In the genomic region with DNA sequence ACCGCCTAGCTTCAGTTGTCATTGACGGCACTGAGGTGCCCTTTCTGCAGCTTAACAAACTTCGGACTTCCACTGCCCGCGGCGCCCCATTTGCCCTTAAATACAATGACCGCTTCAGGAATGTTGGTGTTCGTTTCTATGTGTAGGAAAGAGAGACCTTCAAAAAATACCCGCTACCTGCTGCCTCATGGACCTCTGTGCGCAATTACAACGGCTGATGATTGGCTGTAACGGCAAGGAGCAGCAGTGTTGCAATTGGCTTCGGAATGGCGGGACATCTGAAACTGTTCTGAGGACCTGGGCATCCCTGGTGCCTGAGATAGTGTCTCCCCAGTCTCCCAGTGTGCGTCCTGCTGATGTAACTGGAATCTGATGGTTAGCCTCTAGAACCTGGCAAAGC, we compare ENCODE assay signal across 8 mouse cellular contexts. TPM values are rescaled to one million over a fixed set of nuclear protein-coding genes. Genes with fewer than 3 reads are reported as not detected.
DNase-seq lines count a peak whose midpoint lies in the region; ATAC-seq and TF ChIP-seq lines count a peak whose summit lies in the region.

No protein-coding gene starts in this region.

- no peak for TF ChIP-seq CTCF in bone marrow macrophage, adult 2 months (IDR thresholded peaks at IDR 0.05; ENCODE audit: low read depth, low read length)

- no peaks in the 10 kb centered on the region for H3K9me3 ChIP-seq in forebrain, embryonic 15.5 days
- H3K9me3 ChIP-seq in intestine, embryonic 16.5 days (ENCODE audit: control insufficient read depth, low read length), result no peaks in the 10 kb centered on the region
- H3K9me3 ChIP-seq in limb, embryonic 13.5 days, result no peaks in the 10 kb centered on the region
- no peaks in the 10 kb centered on the region for H3K9me3 ChIP-seq in midbrain, embryonic 14.5 days (ENCODE audit: control insufficient read depth, low read length)

- TF ChIP-seq POLR2A in bone marrow macrophage, adult 2 months (IDR thresholded peaks at IDR 0.05; ENCODE audit: borderline replicate concordance, low read depth, low read length), result no peak

- peaks cover 12% of the 10 kb centered on the region for H3K27me3 ChIP-seq in forebrain, embryonic 15.5 days
- peaks cover 8% of the 10 kb centered on the region; the same call in 1 of the 2 replicates for H3K27me3 ChIP-seq in intestine, embryonic 16.5 days (replicated peaks; ENCODE audit: control insufficient read depth, insufficient read depth, low read length)
- H3K27me3 ChIP-seq in limb, embryonic 13.5 days, result peaks cover 18% of the 10 kb centered on the region
- H3K27me3 ChIP-seq in midbrain, embryonic 14.5 days (ENCODE audit: control insufficient read depth, insufficient read depth, low read length), result 0 out of 2 replicates have a peak, but pooled peaks cover 3% of the 10 kb centered on the region

- ATAC-seq in forebrain, embryonic 15.5 days (replicated peaks), result peak; percentile 67
- peak; percentile 25; the same call in 1 of the 2 replicates for ATAC-seq in intestine, embryonic 16.5 days
- ATAC-seq in limb, embryonic 13.5 days (ENCODE audit: low FRiP score, low read depth), result peak; percentile 42; the same call in 1 of the 2 replicates
- ATAC-seq in midbrain, embryonic 14.5 days (ENCODE audit: low FRiP score, low TSS enrichment), result peak; percentile 77

- 1% methylated on average over 15 of the region's 15 CpGs for WGBS in forebrain, embryonic 15.5 days
- WGBS in intestine, embryonic 16.5 days, result 3% methylated on average over 15 of the region's 15 CpGs
- under 1% methylated on average over 15 of the region's 15 CpGs for WGBS in limb, embryonic 13.5 days
- 1% methylated on average over 15 of the region's 15 CpGs for WGBS in midbrain, embryonic 14.5 days

- no peaks in the 10 kb centered on the region for H3K36me3 ChIP-seq in forebrain, embryonic 15.5 days
- H3K36me3 ChIP-seq in intestine, embryonic 16.5 days (ENCODE audit: control insufficient read depth, insufficient read depth, low read length), result no peaks in the 10 kb centered on the region
- peaks cover 18% of the 10 kb centered on the region for H3K36me3 ChIP-seq in limb, embryonic 13.5 days
- H3K36me3 ChIP-seq in midbrain, embryonic 14.5 days (ENCODE audit: control insufficient read depth, insufficient read depth, low read length), result peaks cover 18% of the 10 kb centered on the region

- 0 out of 2 replicates have a peak, but pooled peaks cover 4% of the 10 kb centered on the region for H3K4me1 ChIP-seq in bone marrow macrophage, adult 2 months (ENCODE audit: control insufficient read depth, insufficient read depth, low read length)
- H3K4me1 ChIP-seq in forebrain, embryonic 15.5 days, result peaks cover 16% of the 10 kb centered on the region
- peaks cover 11% of the 10 kb centered on the region; the same call in 1 of the 2 replicates for H3K4me1 ChIP-seq in intestine, embryonic 16.5 days (ENCODE audit: control insufficient read depth, insufficient read depth, low read length)
- peaks cover 15% of the 10 kb centered on the region for H3K4me1 ChIP-seq in limb, embryonic 13.5 days
- H3K4me1 ChIP-seq in midbrain, embryonic 14.5 days (ENCODE audit: control insufficient read depth, insufficient read depth, low read length), result peaks cover 6% of the 10 kb centered on the region

- peak overlapping the region; percentile 82 for H3K4me3 ChIP-seq in bone marrow macrophage, adult 2 months (ENCODE audit: insufficient read depth, low read length)
- peak overlapping the region; percentile 74 for H3K4me3 ChIP-seq in forebrain, embryonic 15.5 days
- peak overlapping the region; percentile 81 for H3K4me3 ChIP-seq in intestine, embryonic 16.5 days (ENCODE audit: low read length)
- H3K4me3 ChIP-seq in limb, embryonic 13.5 days, result peak overlapping the region; percentile 75
- peak overlapping the region; percentile 83 for H3K4me3 ChIP-seq in midbrain, embryonic 14.5 days (replicated peaks; ENCODE audit: low read depth, low read length)

- peak overlapping the region; percentile 98 for H3K4me2 ChIP-seq in forebrain, embryonic 15.5 days (replicated peaks)
- peak overlapping the region; percentile 97 for H3K4me2 ChIP-seq in intestine, embryonic 16.5 days (ENCODE audit: low read depth, low read length)
- H3K4me2 ChIP-seq in limb, embryonic 13.5 days (replicated peaks), result peak overlapping the region; percentile 98
- peak overlapping the region; percentile 90 for H3K4me2 ChIP-seq in midbrain, embryonic 14.5 days (ENCODE audit: low read length)

- H3K27ac ChIP-seq in bone marrow macrophage, adult 2 months (ENCODE audit: insufficient read depth, low read depth, low read length), result no peak overlapping the region
- peak overlapping the region; percentile 79 for H3K27ac ChIP-seq in forebrain, embryonic 15.5 days (replicated peaks)
- no peak overlapping the region for H3K27ac ChIP-seq in intestine, embryonic 16.5 days (ENCODE audit: low read length)
- H3K27ac ChIP-seq in limb, embryonic 13.5 days, result no peak overlapping the region
- peak overlapping the region; percentile 81 for H3K27ac ChIP-seq in midbrain, embryonic 14.5 days (replicated peaks; ENCODE audit: low read depth, low read length)

- peak; percentile 69 for DNase-seq in adrenal gland, postnatal 14 days
- DNase-seq in adrenal gland, adult 8-10 months, result no peak
- peak; percentile 77 for DNase-seq in midbrain, embryonic 14.5 days
- DNase-seq in urinary bladder, adult 2 months (ENCODE audit: low spot score), result no peak

- peak overlapping the region; percentile 92 for H3K9ac ChIP-seq in forebrain, embryonic 15.5 days (replicated peaks)
- H3K9ac ChIP-seq in intestine, embryonic 16.5 days (ENCODE audit: low read depth, low read length), result peak overlapping the region; percentile 91; the same call in 1 of the 2 replicates
- peak overlapping the region; percentile 93 for H3K9ac ChIP-seq in limb, embryonic 13.5 days
- peak overlapping the region; percentile 88; the same call in 1 of the 2 replicates for H3K9ac ChIP-seq in midbrain, embryonic 14.5 days (replicated peaks; ENCODE audit: low read length)

RNA-seq across cellular contexts. Expression of a gene that starts 0.4 kb away (rescaled TPM):
- 8.9 and 11.9 TPM in 2 replicates for total RNA-seq in adrenal gland, postnatal 14 days (2021)
- total RNA-seq in adrenal gland, adult 8-10 months (2022), result 10 to 100 TPM; 15.5 to 22.0 (median 19.5) TPM
- 17.7 and 20.0 TPM in 2 replicates for polyA plus RNA-seq in bone marrow macrophage, adult 2 months (2012; ENCODE audit: insufficient read depth, insufficient read length, missing spikeins)
- polyA plus RNA-seq in forebrain, embryonic 15.5 days (2015; fragmentation: Nextera tagmentation; extraction: Ambion mirVana), result 27.8 and 29.5 TPM in 2 replicates
- polyA plus RNA-seq in intestine, embryonic 16.5 days (2015; fragmentation: Nextera tagmentation; extraction: Ambion mirVana), result 20.8 and 23.4 TPM in 2 replicates
- polyA plus RNA-seq in limb, embryonic 13.5 days (2015; fragmentation: Nextera tagmentation; extraction: Ambion mirVana), result 27.4 and 28.8 TPM in 2 replicates
- 31.9 and 33.9 TPM in 2 replicates for polyA plus RNA-seq in midbrain, embryonic 14.5 days (2014; fragmentation: Nextera tagmentation; extraction: Ambion mirVana)
- polyA plus RNA-seq in urinary bladder, adult 2 months (2012; rRNA removed), result 19.5 and 20.2 TPM in 2 replicates

RNA-seq across cellular contexts. Expression of a gene that starts 15.6 kb away (rescaled TPM):
- 6.4 and 6.8 TPM in 2 replicates for total RNA-seq in adrenal gland, postnatal 14 days (2021)
- total RNA-seq in adrenal gland, adult 8-10 months (2022), result 10 to 100 TPM in 1 of 4 experiments, 1 to 10 TPM in 3; 6.8 to 10.0 (median 8.3) TPM
- polyA plus RNA-seq in bone marrow macrophage, adult 2 months (2012; ENCODE audit: insufficient read depth, insufficient read length, missing spikeins), result 6.1 and 8.5 TPM in 2 replicates
- polyA plus RNA-seq in forebrain, embryonic 15.5 days (2015; fragmentation: Nextera tagmentation; extraction: Ambion mirVana), result 4.6 and 6.1 TPM in 2 replicates
- 8.5 TPM in 2 replicates for polyA plus RNA-seq in intestine, embryonic 16.5 days (2015; fragmentation: Nextera tagmentation; extraction: Ambion mirVana)
- 8.1 and 8.4 TPM in 2 replicates for polyA plus RNA-seq in limb, embryonic 13.5 days (2015; fragmentation: Nextera tagmentation; extraction: Ambion mirVana)
- polyA plus RNA-seq in midbrain, embryonic 14.5 days (2014; fragmentation: Nextera tagmentation; extraction: Ambion mirVana), result 4.6 and 5.7 TPM in 2 replicates
- polyA plus RNA-seq in urinary bladder, adult 2 months (2012; rRNA removed), result 7.8 and 9.7 TPM in 2 replicates

RNA-seq across cellular contexts. Expression of a gene that starts 26.7 kb away (rescaled TPM):
- 3.5 and 5.0 TPM in 2 replicates for total RNA-seq in adrenal gland, postnatal 14 days (2021)
- total RNA-seq in adrenal gland, adult 8-10 months (2022), result 1 to 10 TPM; 3.8 to 6.7 (median 4.5) TPM
- 1.4 and 1.7 TPM in 2 replicates for polyA plus RNA-seq in bone marrow macrophage, adult 2 months (2012; ENCODE audit: insufficient read depth, insufficient read length, missing spikeins)
- polyA plus RNA-seq in forebrain, embryonic 15.5 days (2015; fragmentation: Nextera tagmentation; extraction: Ambion mirVana), result 16.2 and 17.1 TPM in 2 replicates
- polyA plus RNA-seq in intestine, embryonic 16.5 days (2015; fragmentation: Nextera tagmentation; extraction: Ambion mirVana), result 4.5 and 5.9 TPM in 2 replicates
- polyA plus RNA-seq in limb, embryonic 13.5 days (2015; fragmentation: Nextera tagmentation; extraction: Ambion mirVana), result 12.2 and 13.9 TPM in 2 replicates
- 16.1 and 16.6 TPM in 2 replicates for polyA plus RNA-seq in midbrain, embryonic 14.5 days (2014; fragmentation: Nextera tagmentation; extraction: Ambion mirVana)
- 3.1 and 3.7 TPM in 2 replicates for polyA plus RNA-seq in urinary bladder, adult 2 months (2012; rRNA removed)

RNA-seq across cellular contexts. Expression of a gene that starts 28.8 kb away (rescaled TPM):
- total RNA-seq in adrenal gland, postnatal 14 days (2021), result 8.5 and 9.4 TPM in 2 replicates
- 10 to 100 TPM; 10.3 to 12.7 (median 11.4) TPM for total RNA-seq in adrenal gland, adult 8-10 months (2022)
- polyA plus RNA-seq in bone marrow macrophage, adult 2 months (2012; ENCODE audit: insufficient read depth, insufficient read length, missing spikeins), result 3.4 and 3.9 TPM in 2 replicates
- 5.4 and 5.9 TPM in 2 replicates for polyA plus RNA-seq in forebrain, embryonic 15.5 days (2015; fragmentation: Nextera tagmentation; extraction: Ambion mirVana)
- polyA plus RNA-seq in intestine, embryonic 16.5 days (2015; fragmentation: Nextera tagmentation; extraction: Ambion mirVana), result 8.2 and 10.2 TPM in 2 replicates
- 7.6 and 7.9 TPM in 2 replicates for polyA plus RNA-seq in limb, embryonic 13.5 days (2015; fragmentation: Nextera tagmentation; extraction: Ambion mirVana)
- 5.5 and 6.2 TPM in 2 replicates for polyA plus RNA-seq in midbrain, embryonic 14.5 days (2014; fragmentation: Nextera tagmentation; extraction: Ambion mirVana)
- 6.2 and 6.8 TPM in 2 replicates for polyA plus RNA-seq in urinary bladder, adult 2 months (2012; rRNA removed)

RNA-seq across cellular contexts. Expression of a gene that starts 35.3 kb away (rescaled TPM):
- 3.3 and 5.3 TPM in 2 replicates for total RNA-seq in adrenal gland, postnatal 14 days (2021)
- 1 to 10 TPM; 4.5 to 6.6 (median 5.9) TPM for total RNA-seq in adrenal gland, adult 8-10 months (2022)
- polyA plus RNA-seq in bone marrow macrophage, adult 2 months (2012; ENCODE audit: insufficient read depth, insufficient read length, missing spikeins), result 2.8 and 2.9 TPM in 2 replicates
- 4.8 and 5.5 TPM in 2 replicates for polyA plus RNA-seq in forebrain, embryonic 15.5 days (2015; fragmentation: Nextera tagmentation; extraction: Ambion mirVana)
- polyA plus RNA-seq in intestine, embryonic 16.5 days (2015; fragmentation: Nextera tagmentation; extraction: Ambion mirVana), result 6.9 and 7.2 TPM in 2 replicates
- polyA plus RNA-seq in limb, embryonic 13.5 days (2015; fragmentation: Nextera tagmentation; extraction: Ambion mirVana), result 5.9 and 6.8 TPM in 2 replicates
- polyA plus RNA-seq in midbrain, embryonic 14.5 days (2014; fragmentation: Nextera tagmentation; extraction: Ambion mirVana), result 5.3 and 6.9 TPM in 2 replicates
- 3.7 and 3.9 TPM in 2 replicates for polyA plus RNA-seq in urinary bladder, adult 2 months (2012; rRNA removed)

Comparison
In these comparisons a context has a peak if more than half of its experiments do, and no peak if none do; other contexts are left out.
1. DNase-seq: peak in adrenal gland, postnatal 14 days (single experiment) and midbrain, embryonic 14.5 days (single experiment); none in adrenal gland, adult 8-10 months (single experiment) and urinary bladder, adult 2 months (single experiment).
2. H3K27ac ChIP-seq: peak in forebrain, embryonic 15.5 days (single experiment) and midbrain, embryonic 14.5 days (single experiment); none in bone marrow macrophage, adult 2 months (single experiment), intestine, embryonic 16.5 days (single experiment) and limb, embryonic 13.5 days (single experiment).
3. ATAC-seq: peak in every context shown above with its lines; median percentile 77 in midbrain, embryonic 14.5 days; 67 in forebrain, embryonic 15.5 days; 42 in limb, embryonic 13.5 days; 25 in intestine, embryonic 16.5 days.
4. Peak in every context shown above with its lines, with median percentiles within 50 percentile points of each other: H3K4me3 ChIP-seq, H3K4me2 ChIP-seq and H3K9ac ChIP-seq.